Mouse (Mus musculus): ENCODE measurements around the gene Lrrc4.

The Lrrc4 gene

GRCm38 (mm10) chr6:28831011-28831853 is at the start of gene Lrrc4:
Lrrc4 (minus strand) TSS chr6:28831747.
- DNase-seq = no peak

- peak; percentile 43 for DNase-seq
These were observed 49.4 kb upstream of the Lrrc4 start for GRCm38 (mm10) chr6:28880909-28881308.

- no peak for DNase-seq
These were observed 47.8 kb upstream of the Lrrc4 start for GRCm38 (mm10) chr6:28879315-28879714.

GRCm38 (mm10) chr6:28877945-28878666 is 46.6 kb upstream of the Lrrc4 start:
- DNase-seq = no peak

GRCm38 (mm10) chr6:28876492-28876891 is 44.9 kb upstream of the Lrrc4 start:
- no peak for DNase-seq

- DNase-seq = no peak
These were observed 43.8 kb upstream of the Lrrc4 start for GRCm38 (mm10) chr6:28875333-28875732.

- DNase-seq = peak; percentile 12
These were observed 43.2 kb upstream of the Lrrc4 start for GRCm38 (mm10) chr6:28874759-28875158.

- no peak for DNase-seq
These were observed 42.5 kb upstream of the Lrrc4 start for GRCm38 (mm10) chr6:28874053-28874452.

- no peak for DNase-seq
These were observed 40.9 kb upstream of the Lrrc4 start for GRCm38 (mm10) chr6:28872421-28872795.

GRCm38 (mm10) chr6:28871725-28872420 is 40.3 kb upstream of the Lrrc4 start:
- DNase-seq = no peak

- no peak for DNase-seq
These were observed 36.1 kb upstream of the Lrrc4 start for GRCm38 (mm10) chr6:28867516-28868251.

GRCm38 (mm10) chr6:28866206-28866605 is 34.7 kb upstream of the Lrrc4 start:
- no peak for DNase-seq

- DNase-seq = no peak
These were observed 33.6 kb upstream of the Lrrc4 start for GRCm38 (mm10) chr6:28865112-28865511.

- DNase-seq = no peak
These were observed 33.1 kb upstream of the Lrrc4 start for GRCm38 (mm10) chr6:28864684-28865083.

- DNase-seq = no peak
These were observed 30.8 kb upstream of the Lrrc4 start for GRCm38 (mm10) chr6:28862304-28862703.

- no peak for DNase-seq
These were observed 29.4 kb upstream of the Lrrc4 start for GRCm38 (mm10) chr6:28860922-28861321.

GRCm38 (mm10) chr6:28860450-28860849 is 28.9 kb upstream of the Lrrc4 start:
- no peak for DNase-seq

- no peak for DNase-seq
These were observed 27.5 kb upstream of the Lrrc4 start for GRCm38 (mm10) chr6:28859094-28859493.

- DNase-seq = no peak
These were observed 25.9 kb upstream of the Lrrc4 start for GRCm38 (mm10) chr6:28857198-28858180.

GRCm38 (mm10) chr6:28856789-28857188 is 25.2 kb upstream of the Lrrc4 start:
- no peak for DNase-seq

GRCm38 (mm10) chr6:28855442-28855841 is 23.9 kb upstream of the Lrrc4 start:
- no peak for DNase-seq

GRCm38 (mm10) chr6:28854598-28854997 is 23.1 kb upstream of the Lrrc4 start:
- no peak for DNase-seq

Data from kidney, adult 9 months (tissue).